Mouse (Mus musculus): Measurements from ENCODE around the gene Gp1bb. TPM values are rescaled to one million over a fixed set of nuclear protein-coding genes. Genes with fewer than 3 reads are reported as not detected.

The Gp1bb gene
- not detected for total RNA-seq (2021)
- long read RNA-seq, experiment 1, partial matches to known transcripts, result 0 of 1 reads
- long read RNA-seq, experiment 1, other reads (novel, unspliced or antisense), result 0 of 1 reads
- long read RNA-seq, experiment 2, result 0 reads

- DNase-seq, result no peak
- no peak within 1 kb of the TSS for H3K27ac ChIP-seq
- intact Hi-C loops (cut with DNase I), result no loop called here
- TF ChIP-seq CTCF (IDR thresholded peaks at IDR 0.05), result no peak
- H3K4me3 ChIP-seq, result peak within 1 kb of the TSS; percentile 72
These were observed at the start of gene Gp1bb for GRCm38 (mm10) chr16:18622019-18622418. Gene Gp1bb (minus strand): TSS chr16:18622403.

- no peak for DNase-seq
- Histone ChIP-seq H3K4me3 (no peak overlapping the region), H3K27ac (no peak overlapping the region)
- no peak for TF ChIP-seq CTCF (IDR thresholded peaks at IDR 0.05)
- intact Hi-C loops (cut with DNase I), result no loop called here
These were observed 47.7 kb upstream of the Gp1bb start for GRCm38 (mm10) chr16:18669914-18670313.

DNA sequence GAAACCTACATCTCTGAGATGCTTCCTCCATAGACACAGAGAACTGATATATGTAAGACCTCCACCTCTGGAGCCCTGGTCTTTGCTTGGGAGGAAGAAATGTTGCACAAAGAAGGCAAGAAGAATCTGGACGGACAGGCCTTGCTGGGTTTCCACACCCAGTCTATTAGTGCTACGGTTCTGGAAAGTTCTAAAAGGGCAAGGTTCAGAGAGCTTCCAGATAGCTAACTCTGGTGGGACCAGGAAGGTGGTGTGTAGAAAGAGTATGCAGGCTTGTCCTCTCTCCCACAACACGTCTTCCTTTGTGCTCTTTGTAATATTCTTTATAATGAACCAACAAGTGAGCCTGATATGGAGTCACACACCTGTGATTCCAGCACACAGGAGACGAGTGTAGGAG, 36.4 kb upstream of the Gp1bb start:
- no peak for TF ChIP-seq CTCF (IDR thresholded peaks at IDR 0.05)
- intact Hi-C loops (cut with DNase I), result no loop called here
- Histone ChIP-seq H3K27ac (no peak overlapping the region), H3K4me3 (no peak overlapping the region)
- no peak for DNase-seq

DNA sequence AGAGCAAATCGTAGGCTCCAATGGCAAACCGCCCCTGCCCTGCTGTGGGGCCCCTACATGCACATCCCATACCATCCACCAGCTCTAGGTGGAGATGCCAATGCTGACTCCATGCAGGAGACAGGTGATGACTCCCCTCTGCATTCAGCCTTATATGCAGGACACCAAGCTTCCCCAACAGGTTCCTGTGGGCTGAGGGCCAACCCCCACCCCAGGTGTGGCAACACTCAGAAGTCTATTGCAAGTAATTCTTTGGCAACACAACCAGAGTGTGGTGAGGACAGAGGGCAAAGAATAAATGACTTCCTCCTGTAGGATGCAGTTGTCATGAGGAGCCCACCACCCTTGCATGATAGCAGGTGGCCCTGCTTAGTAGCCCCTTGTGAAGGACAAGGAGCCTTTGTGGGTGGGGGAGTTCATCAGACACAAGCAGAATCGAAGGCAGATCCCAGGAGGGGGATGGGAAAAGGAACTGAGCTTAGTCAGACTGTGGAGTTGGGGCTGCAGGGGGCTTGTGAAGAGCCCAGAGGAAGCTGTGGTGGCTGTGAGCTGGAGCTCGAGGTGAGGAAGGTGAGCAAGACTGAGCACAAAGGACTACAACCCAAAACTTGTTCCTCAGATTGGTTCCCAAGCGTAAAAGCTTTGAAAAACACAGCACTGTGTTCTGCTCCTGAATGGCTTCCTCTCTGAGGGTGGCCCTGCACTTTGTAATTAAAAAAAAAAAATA, 33.3 kb upstream of the Gp1bb start:
- Histone ChIP-seq H3K4me3 (no peak overlapping the region), H3K27ac (no peak overlapping the region)
- no peak for TF ChIP-seq CTCF (IDR thresholded peaks at IDR 0.05)
- intact Hi-C loops (cut with DNase I), result no loop called here
- no peak for DNase-seq

DNA sequence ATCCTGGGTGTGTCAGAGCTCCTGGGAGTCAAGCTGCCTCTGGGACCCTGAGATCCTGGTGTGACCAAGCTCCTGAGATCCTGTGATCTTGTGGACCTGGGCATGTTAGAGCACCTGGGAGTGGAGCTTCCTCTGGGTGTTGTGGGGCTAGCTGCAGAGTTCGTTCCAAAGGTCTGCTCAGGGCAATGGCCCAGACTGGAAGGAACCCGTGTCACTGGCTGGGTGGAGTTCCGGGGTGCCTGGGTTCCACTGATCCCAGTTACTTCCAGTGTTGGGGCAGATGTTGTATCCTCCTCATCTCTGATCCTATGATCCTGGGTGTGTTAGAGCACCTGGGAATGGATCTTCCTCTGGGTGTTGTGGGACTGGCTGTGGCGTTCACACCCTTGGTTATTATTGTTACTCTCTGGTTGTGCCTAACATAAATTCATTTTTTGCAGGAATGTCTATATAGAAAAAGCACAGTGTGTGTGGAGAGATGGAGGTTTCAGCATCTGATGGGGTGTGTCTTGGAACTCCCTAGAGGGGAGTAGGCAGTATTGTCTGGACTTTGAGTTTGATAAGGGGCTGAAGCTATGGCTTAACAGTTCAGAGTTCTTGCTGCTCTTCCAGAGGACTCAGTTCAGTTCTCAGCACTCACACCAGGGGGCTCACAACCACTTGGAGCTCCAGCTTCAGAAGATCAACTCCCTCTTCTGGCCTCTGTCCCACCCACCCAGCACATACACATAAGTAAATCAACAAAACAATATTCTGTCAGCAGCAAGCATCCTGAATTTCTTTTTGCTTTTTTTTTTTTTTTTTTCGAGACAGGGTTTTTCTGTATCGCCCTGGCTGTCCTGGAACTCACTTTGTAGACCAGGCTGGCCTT, 31.3 kb upstream of the Gp1bb start:
- no peak for TF ChIP-seq CTCF (IDR thresholded peaks at IDR 0.05)
- intact Hi-C loops (cut with DNase I), result no loop called here
- no peak for DNase-seq
- H3K4me3 ChIP-seq, result no peak overlapping the region
- no peak overlapping the region for H3K27ac ChIP-seq

DNA sequence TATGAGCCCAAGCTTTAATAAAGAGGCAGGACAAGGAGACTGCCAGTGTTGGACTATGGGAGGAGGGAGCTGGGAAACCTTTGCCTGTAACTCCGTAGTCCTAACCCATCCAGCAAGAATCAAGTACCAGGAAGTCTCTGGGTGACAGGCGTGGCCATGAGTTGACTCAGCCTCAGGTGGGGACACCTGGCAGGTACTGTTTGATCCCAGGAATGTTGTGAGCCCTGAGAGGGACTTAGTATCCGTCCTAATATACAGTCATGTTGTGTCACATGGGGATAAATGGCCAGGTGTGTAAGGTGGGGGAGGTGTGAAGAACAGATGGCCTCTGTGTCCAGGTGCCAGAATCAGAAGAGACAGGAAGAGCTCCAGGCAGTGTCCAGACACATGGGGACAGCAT, 26.9 kb upstream of the Gp1bb start:
- intact Hi-C loops (cut with DNase I), result no loop called here
- H3K4me3 ChIP-seq, result no peak overlapping the region

GRCm38 (mm10) chr16:18645329-18645728, 23.1 kb upstream of the Gp1bb start:
- Histone ChIP-seq H3K27ac (no peak overlapping the region), H3K4me3 (no peak overlapping the region)
- no peak for TF ChIP-seq CTCF (IDR thresholded peaks at IDR 0.05)
- intact Hi-C loops (cut with DNase I), result no loop called here
- no peak for DNase-seq

More for the DNA sequence above, 26.9 kb upstream of the Gp1bb start:
- TF ChIP-seq CTCF (IDR thresholded peaks at IDR 0.05), result no peak
- DNase-seq, result no peak
- no peak overlapping the region for H3K27ac ChIP-seq

DNA sequence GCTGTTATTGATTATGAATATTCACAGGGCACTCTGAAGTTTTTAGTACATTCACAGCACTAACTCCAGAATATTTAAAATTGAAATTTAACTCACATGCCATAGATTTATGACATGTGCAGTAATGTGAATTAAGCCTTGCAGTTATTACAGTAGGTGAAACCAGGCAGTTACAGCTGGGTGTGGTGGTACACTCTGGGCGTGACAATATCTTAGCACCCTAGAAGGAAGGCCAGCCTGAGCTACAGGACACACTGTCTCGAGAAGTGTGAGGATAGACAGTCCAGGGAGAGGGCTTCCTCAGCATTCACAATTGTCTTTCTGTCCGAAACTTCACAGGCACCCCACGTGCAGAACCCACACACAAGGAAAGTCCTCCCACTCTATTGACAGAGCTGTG, 22.3 kb upstream of the Gp1bb start:
- no peak for DNase-seq
- intact Hi-C loops (cut with DNase I), result no loop called here
- no peak for TF ChIP-seq CTCF (IDR thresholded peaks at IDR 0.05)
- no peak overlapping the region for H3K4me3 ChIP-seq
- H3K27ac ChIP-seq, result no peak overlapping the region

DNA sequence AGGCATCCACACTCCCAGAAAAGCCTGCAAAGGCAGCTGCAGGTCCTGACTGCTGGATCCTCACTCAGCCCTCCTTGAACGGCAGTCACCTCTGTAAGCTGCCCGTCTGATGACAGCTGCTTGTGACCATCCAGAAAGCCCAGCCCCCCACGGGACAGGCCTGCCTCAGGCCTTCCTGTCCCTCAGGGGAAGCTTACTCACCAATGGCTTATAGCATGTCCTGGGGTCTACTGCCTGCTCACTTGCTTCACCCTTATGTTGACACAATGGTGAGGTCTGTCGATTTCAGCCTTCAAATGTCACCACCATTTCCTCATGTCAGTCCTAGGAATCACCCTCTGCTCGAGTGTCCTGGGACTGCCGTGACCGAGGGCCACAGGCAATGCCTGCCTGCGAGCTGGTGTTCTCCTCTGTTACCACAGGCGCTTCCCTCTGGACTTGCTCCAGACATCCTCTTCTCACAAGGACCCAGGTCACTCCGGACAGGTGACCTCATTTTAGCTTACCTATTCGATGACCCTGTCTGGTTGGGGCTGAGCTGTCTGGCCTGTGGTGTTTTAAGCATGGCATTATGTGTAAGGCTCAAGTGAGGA, 21.3 kb upstream of the Gp1bb start:
- Histone ChIP-seq H3K4me3 (no peak overlapping the region), H3K27ac (no peak overlapping the region)
- no peak for DNase-seq
- TF ChIP-seq CTCF (IDR thresholded peaks at IDR 0.05), result no peak
- intact Hi-C loops (cut with DNase I), result no loop called here

GRCm38 (mm10) chr16:18642897-18643296, 20.7 kb upstream of the Gp1bb start:
- intact Hi-C loops (cut with DNase I), result no loop called here
- no peak for DNase-seq
- H3K27ac ChIP-seq, result no peak overlapping the region
- H3K4me3 ChIP-seq, result no peak overlapping the region
- TF ChIP-seq CTCF (IDR thresholded peaks at IDR 0.05), result no peak

DNA sequence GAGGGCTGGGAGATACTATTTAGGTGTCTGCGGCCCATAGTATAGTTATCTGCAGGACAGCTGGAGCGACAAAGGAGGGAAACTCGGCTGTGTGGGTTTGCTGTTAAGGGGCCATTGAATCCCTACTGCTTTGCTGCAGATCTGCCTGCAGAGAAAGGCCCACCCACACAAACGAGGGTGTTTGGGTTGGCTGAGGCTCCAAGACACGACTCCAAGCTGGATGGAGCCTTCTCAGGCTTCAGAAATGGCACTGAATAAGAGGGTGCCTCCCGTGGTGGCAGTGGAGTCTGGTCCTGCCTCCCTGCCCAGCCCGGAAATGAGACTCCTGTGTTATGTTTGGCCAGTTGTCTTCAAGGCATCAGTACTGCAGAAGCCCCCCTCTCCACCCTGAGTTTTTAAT, 20.1 kb upstream of the Gp1bb start:
- DNase-seq, result no peak
- no peak overlapping the region for H3K4me3 ChIP-seq
- H3K27ac ChIP-seq, result no peak overlapping the region
- intact Hi-C loops (cut with DNase I), result no loop called here
- TF ChIP-seq CTCF (IDR thresholded peaks at IDR 0.05), result no peak

DNA sequence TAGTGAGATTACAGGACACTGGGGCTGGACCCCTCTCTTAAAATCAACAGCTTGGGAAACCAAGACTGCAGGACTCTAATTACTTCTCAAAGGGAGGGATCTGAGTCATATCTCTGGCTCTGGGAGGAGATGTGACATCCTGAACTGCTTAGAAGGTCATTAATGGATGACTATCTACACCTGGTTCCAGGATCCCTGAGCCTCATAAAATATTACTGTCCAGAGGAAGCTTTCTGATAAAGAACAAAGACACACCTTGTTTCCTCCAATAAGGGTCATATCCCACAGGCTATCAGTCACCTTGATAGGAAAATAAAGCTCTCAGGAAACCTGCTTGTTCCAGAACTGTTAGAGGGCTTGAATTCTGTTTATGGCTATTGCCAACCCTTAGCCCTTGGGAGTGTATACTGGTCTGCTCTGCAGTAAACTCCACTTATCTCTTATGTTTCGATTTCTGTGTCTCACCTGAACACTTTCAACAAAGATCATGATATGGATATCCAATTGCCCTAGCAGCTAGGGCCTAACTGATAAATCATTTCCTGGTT, 17.3 kb upstream of the Gp1bb start:
- no peak for DNase-seq
- no peak overlapping the region for H3K4me3 ChIP-seq
- H3K27ac ChIP-seq, result no peak overlapping the region
- intact Hi-C loops (cut with DNase I), result no loop called here
- no peak for TF ChIP-seq CTCF (IDR thresholded peaks at IDR 0.05)

GRCm38 (mm10) chr16:18638396-18638795, 16.2 kb upstream of the Gp1bb start:
- intact Hi-C loops (cut with DNase I), result no loop called here
- DNase-seq, result no peak
- no peak for TF ChIP-seq CTCF (IDR thresholded peaks at IDR 0.05)
- Histone ChIP-seq H3K27ac (no peak overlapping the region), H3K4me3 (no peak overlapping the region)

All from gastrocnemius, adult 2 months (tissue).